Mouse (Mus musculus) lung, adult 2 months (tissue): ENCODE results near the gene Patl2.

Source experiments
- CTCF ChIP-seq: fragments of 200-500 bp; IDR thresholded peaks from 2 replicates; pipeline ENCODE4 v1.5.1; 2011; ENCODE audit warnings: mild to moderate bottlenecking, low read length, control low read depth; ENCODE audit not compliant: insufficient read depth
- POLR2A ChIP-seq: fragments of 200-500 bp; IDR thresholded peaks from 2 replicates; pipeline ENCODE4 v1.6.1; 2011; ENCODE audit warnings: low read depth, mild to moderate bottlenecking, control low read depth, low read length, borderline replicate concordance; ENCODE audit errors: extremely low read depth

GRCm38 (mm10) chr2:122160680-122161079 lies 25.3 kb downstream of the Patl2 start, which contains the start of gene Trim69:
- TF ChIP-seq POLR2A: no peak
- TF ChIP-seq CTCF: peak; percentile 83
